Mouse (Mus musculus): ENCODE measurements around the gene Map7d1.

Gene Map7d1

GRCm38 (mm10) chr4:126262119-126262807 is 6.1 kb upstream of the Map7d1 start, which contains the start of gene Trappc3:
Gene Trappc3, plus strand, starts transcription at chr4:126262325.
- peak; percentile 100 for DNase-seq

- no peak for DNase-seq
These were observed 5.5 kb upstream of the Map7d1 start for GRCm38 (mm10) chr4:126261675-126262074.

GRCm38 (mm10) chr4:126261266-126261665 is 5.1 kb upstream of the Map7d1 start:
- no peak for DNase-seq

GRCm38 (mm10) chr4:126260520-126261201 is 4.5 kb upstream of the Map7d1 start:
- peak; percentile 78 to 82 for DNase-seq

GRCm38 (mm10) chr4:126259523-126260160 is 3.5 kb upstream of the Map7d1 start:
- DNase-seq = peak; percentile 86 to 88

- DNase-seq = no peak
These were observed 2.9 kb upstream of the Map7d1 start for GRCm38 (mm10) chr4:126259063-126259462.

- peak; percentile 55 to 74 for DNase-seq
These were observed 1.1 kb upstream of the Map7d1 start for GRCm38 (mm10) chr4:126256967-126257881.

GRCm38 (mm10) chr4:126255113-126256001 is 786 bp downstream of the Map7d1 start:
- peak; percentile 28 to 59 for DNase-seq

GRCm38 (mm10) chr4:126254315-126255112 is 1.6 kb downstream of the Map7d1 start:
- peak; percentile 37 to 59 for DNase-seq

- DNase-seq = no peak
These were observed 2.4 kb downstream of the Map7d1 start for GRCm38 (mm10) chr4:126253637-126254272.

- no peak for DNase-seq
These were observed 3.5 kb downstream of the Map7d1 start for GRCm38 (mm10) chr4:126252411-126253237.

GRCm38 (mm10) chr4:126251655-126252254 is 4.4 kb downstream of the Map7d1 start:
- peak; percentile 69 to 72 for DNase-seq

- DNase-seq = no peak
These were observed 5.5 kb downstream of the Map7d1 start for GRCm38 (mm10) chr4:126250659-126251058.

- no peak for DNase-seq
These were observed 7.8 kb downstream of the Map7d1 start for GRCm38 (mm10) chr4:126248261-126248868.

GRCm38 (mm10) chr4:126246202-126246889 is 9.8 kb downstream of the Map7d1 start:
- no peak for DNase-seq

- DNase-seq = no peak
These were observed 13.6 kb downstream of the Map7d1 start for GRCm38 (mm10) chr4:126242510-126242909.

GRCm38 (mm10) chr4:126241956-126242355 is 14.2 kb downstream of the Map7d1 start:
- peak in 1 of 2 experiments; percentile 10 for DNase-seq

Data from kidney, postnatal 36 days (tissue).